Mouse (Mus musculus) kidney, postnatal 0 days (tissue): ENCODE data around the gene Gadl1. TPM values are rescaled to one million over a fixed set of nuclear protein-coding genes. Genes with fewer than 3 reads are reported as not detected.

Source experiments
- ATAC-seq: fragments of 200-750 bp; cut with Nextera tagmentation; replicated peaks from 2 replicates; pipeline ENCODE4 v1.8.0; 2017; ENCODE audit warnings: low read depth, moderate number of reproducible peaks, moderate TSS enrichment, moderate library complexity; ENCODE audit not compliant: low FRiP score
- DNase-seq: peaks from one replicate; pipeline ENCODE4 v3.0.0-alpha.2; 2016; ENCODE audit warnings: low spot score
- H3K27ac ChIP-seq: fragments of 300-500 bp; sonication (generic); 2 replicates; pipeline ENCODE4 v1.5.1; 2014; ENCODE audit warnings: mild to moderate bottlenecking
- H3K27me3 ChIP-seq: fragments of 300-500 bp; sonication (generic); 2 replicates; pipeline ENCODE4 v1.6.1; 2014; ENCODE audit warnings: low read length, mixed read lengths; ENCODE audit not compliant: insufficient read depth
- H3K36me3 ChIP-seq: fragments of 300-500 bp; sonication (generic); 2 replicates; pipeline ENCODE4 v1.6.1; 2014; ENCODE audit warnings: low read length, mixed read lengths; ENCODE audit not compliant: insufficient read depth
- H3K4me1 ChIP-seq: fragments of 300-500 bp; sonication (generic); replicated peaks from 2 replicates; pipeline ENCODE4 v1.6.1; 2014; ENCODE audit warnings: antibody characterized with exemption, low read length, mixed read lengths; ENCODE audit not compliant: insufficient read depth
- H3K4me2 ChIP-seq: fragments of 300-500 bp; sonication (generic); 2 replicates; pipeline ENCODE4 v1.6.1; 2014; ENCODE audit warnings: mild to moderate bottlenecking, low read length, moderate library complexity, mixed read lengths
- H3K4me3 ChIP-seq: fragments of 300-500 bp; sonication (generic); replicated peaks from 2 replicates; pipeline ENCODE4 v1.5.1; 2014; ENCODE audit warnings: low read depth, low read length
- H3K9ac ChIP-seq: fragments of 300-500 bp; sonication (generic); 2 replicates; pipeline ENCODE4 v1.6.1; 2014; ENCODE audit warnings: low read depth, low read length
- H3K9me3 ChIP-seq: fragments of 300-500 bp; sonication (generic); replicated peaks from 2 replicates; pipeline ENCODE4 v1.6.1; 2016; ENCODE audit warnings: low read length, inconsistent platforms, mixed read lengths
- CTCF ChIP-seq: IDR thresholded peaks from 2 replicates; pipeline ENCODE4 v1.5.1; 2016; ENCODE audit warnings: antibody characterized with exemption, low read depth, mild to moderate bottlenecking, moderate library complexity
- WGBS: fragments of 180-500 bp; shearing (Covaris S2); extraction: QIAGEN DNeasy Blood & Tissue Kit; methylation state at CpG from one replicate; pipeline ENCODE4 v1.1.7; 2014; 5-methylcytosine and 5-hydroxymethylcytosine counted together
- polyA plus RNA-seq: library from polyadenylated mRNA; unstranded; fragments of >200 nt; fragmentation: Nextera tagmentation; extraction: Ambion mirVana; gene quantifications from 2 replicates; pipeline ENCODE4 v1.2.1, GENCODE M21; 2015

Gene Gadl1
- polyA plus RNA-seq, 1 experiment from 2014 or later: 0.61 TPM

DNA sequence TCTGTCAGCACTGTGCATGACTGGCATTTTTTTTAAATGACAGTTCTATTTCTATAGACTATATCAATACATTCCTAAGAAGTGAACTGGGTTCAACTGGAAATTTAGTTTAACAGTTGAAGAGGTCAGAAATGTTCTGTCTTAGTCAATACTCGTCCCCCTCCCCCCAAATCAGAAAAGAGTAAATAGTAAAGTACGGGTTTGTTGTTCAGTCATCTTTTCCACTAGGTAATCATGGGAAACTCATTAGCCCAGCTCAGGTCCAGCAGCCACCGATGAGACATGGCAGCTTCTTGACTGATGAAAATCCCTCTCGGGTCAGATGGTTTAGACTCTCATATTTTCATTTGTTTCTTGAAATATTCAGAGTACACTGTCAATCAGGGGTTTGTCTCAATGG lies 166.9 kb downstream of the Gadl1 start:
- TF ChIP-seq CTCF: no peak
- no peak overlapping the region for H3K9ac ChIP-seq
- no peaks in the 10 kb centered on the region for H3K36me3 ChIP-seq
- H3K27me3 ChIP-seq: no peaks in the 10 kb centered on the region
- H3K4me1 ChIP-seq: no peaks in the 10 kb centered on the region
- 79% methylated on average over 4 of the region's 4 CpGs for WGBS
- H3K4me2 ChIP-seq: no peak overlapping the region
- no peak overlapping the region for H3K4me3 ChIP-seq
- ATAC-seq (no peak), DNase-seq (no peak)
- no peak overlapping the region for H3K27ac ChIP-seq
- no peaks in the 10 kb centered on the region for H3K9me3 ChIP-seq

GRCm38 (mm10) chr9:116076946-116077345 lies 167.7 kb downstream of the Gadl1 start:
- DNase-seq (no peak), ATAC-seq (no peak)

DNA sequence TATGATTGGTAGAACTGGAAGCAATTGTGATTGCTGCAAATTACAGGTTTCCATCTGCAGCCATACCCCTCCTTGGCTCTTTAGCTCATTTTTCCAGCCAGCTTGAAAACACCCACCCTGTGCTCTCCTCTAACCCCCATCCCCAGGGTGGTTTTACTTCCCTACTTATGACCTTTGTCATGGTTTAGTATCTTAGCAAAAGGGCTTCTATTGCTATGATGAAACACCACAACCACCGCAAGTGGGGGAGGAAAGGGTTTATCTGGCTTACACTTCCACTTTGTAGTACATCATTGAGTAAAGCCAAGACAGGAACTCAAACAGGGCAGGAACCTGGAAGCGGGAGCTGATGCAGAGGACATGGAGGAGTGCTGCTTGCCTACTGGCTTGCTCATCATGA lies 168.2 kb downstream of the Gadl1 start:
- ATAC-seq (no peak), DNase-seq (no peak)
- Histone ChIP-seq H3K9me3 (no peaks in the 10 kb centered on the region), H3K9ac (no peak overlapping the region), H3K4me1 (no peaks in the 10 kb centered on the region), H3K27me3 (no peaks in the 10 kb centered on the region), H3K36me3 (no peaks in the 10 kb centered on the region), H3K27ac (no peak overlapping the region), H3K4me3 (no peak overlapping the region), H3K4me2 (no peak overlapping the region)
- WGBS: 84% methylated on average over 2 of the region's 2 CpGs
- no peak for TF ChIP-seq CTCF

More at GRCm38 (mm10) chr9:116076946-116077345, 167.7 kb downstream of the Gadl1 start:
- WGBS: 64% methylated on average over 2 of the region's 2 CpGs
- no peak for TF ChIP-seq CTCF
- Histone ChIP-seq H3K27ac (no peak overlapping the region), H3K4me2 (no peak overlapping the region), H3K36me3 (no peaks in the 10 kb centered on the region), H3K4me1 (no peaks in the 10 kb centered on the region), H3K4me3 (no peak overlapping the region), H3K9ac (no peak overlapping the region), H3K9me3 (no peaks in the 10 kb centered on the region), H3K27me3 (no peaks in the 10 kb centered on the region)

- 81% methylated on average over 4 of the region's 4 CpGs for WGBS
Observed at GRCm38 (mm10) chr9:116081781-116082180, 172.5 kb downstream of the Gadl1 start.

GRCm38 (mm10) chr9:116083300-116083699 lies 174.0 kb downstream of the Gadl1 start:
- no peak for TF ChIP-seq CTCF
- no peaks in the 10 kb centered on the region for H3K4me1 ChIP-seq
- 82% methylated on average over 5 of the region's 5 CpGs for WGBS
- no peak overlapping the region for H3K4me3 ChIP-seq
- no peak overlapping the region for H3K9ac ChIP-seq
- no peak overlapping the region for H3K27ac ChIP-seq
- no peaks in the 10 kb centered on the region for H3K27me3 ChIP-seq
- no peaks in the 10 kb centered on the region for H3K9me3 ChIP-seq
- H3K36me3 ChIP-seq: no peaks in the 10 kb centered on the region
- ATAC-seq (no peak), DNase-seq (no peak)
- no peak overlapping the region for H3K4me2 ChIP-seq

More at GRCm38 (mm10) chr9:116081781-116082180, 172.5 kb downstream of the Gadl1 start:
- no peaks in the 10 kb centered on the region for H3K9me3 ChIP-seq
- no peaks in the 10 kb centered on the region for H3K36me3 ChIP-seq
- no peaks in the 10 kb centered on the region for H3K27me3 ChIP-seq
- H3K4me2 ChIP-seq: no peak overlapping the region
- DNase-seq (no peak), ATAC-seq (no peak)
- H3K4me3 ChIP-seq: no peak overlapping the region
- no peak overlapping the region for H3K27ac ChIP-seq
- no peaks in the 10 kb centered on the region for H3K4me1 ChIP-seq
- H3K9ac ChIP-seq: no peak overlapping the region
- no peak for TF ChIP-seq CTCF

GRCm38 (mm10) chr9:116083726-116084323 lies 174.6 kb downstream of the Gadl1 start:
- no peaks in the 10 kb centered on the region for H3K9me3 ChIP-seq
- ATAC-seq (no peak), DNase-seq (no peak)
- H3K27me3 ChIP-seq: no peaks in the 10 kb centered on the region
- H3K9ac ChIP-seq: no peak overlapping the region
- TF ChIP-seq CTCF: no peak
- no peaks in the 10 kb centered on the region for H3K4me1 ChIP-seq
- H3K4me3 ChIP-seq: no peak overlapping the region
- H3K27ac ChIP-seq: no peak overlapping the region
- H3K36me3 ChIP-seq: 0 out of 2 replicates have a peak, but pooled peaks cover 4% of the 10 kb centered on the region
- H3K4me2 ChIP-seq: no peak overlapping the region
- 78% methylated on average over 8 of the region's 8 CpGs for WGBS
